ENCODE assay signal across 8 mouse cellular contexts in the genomic region with DNA sequence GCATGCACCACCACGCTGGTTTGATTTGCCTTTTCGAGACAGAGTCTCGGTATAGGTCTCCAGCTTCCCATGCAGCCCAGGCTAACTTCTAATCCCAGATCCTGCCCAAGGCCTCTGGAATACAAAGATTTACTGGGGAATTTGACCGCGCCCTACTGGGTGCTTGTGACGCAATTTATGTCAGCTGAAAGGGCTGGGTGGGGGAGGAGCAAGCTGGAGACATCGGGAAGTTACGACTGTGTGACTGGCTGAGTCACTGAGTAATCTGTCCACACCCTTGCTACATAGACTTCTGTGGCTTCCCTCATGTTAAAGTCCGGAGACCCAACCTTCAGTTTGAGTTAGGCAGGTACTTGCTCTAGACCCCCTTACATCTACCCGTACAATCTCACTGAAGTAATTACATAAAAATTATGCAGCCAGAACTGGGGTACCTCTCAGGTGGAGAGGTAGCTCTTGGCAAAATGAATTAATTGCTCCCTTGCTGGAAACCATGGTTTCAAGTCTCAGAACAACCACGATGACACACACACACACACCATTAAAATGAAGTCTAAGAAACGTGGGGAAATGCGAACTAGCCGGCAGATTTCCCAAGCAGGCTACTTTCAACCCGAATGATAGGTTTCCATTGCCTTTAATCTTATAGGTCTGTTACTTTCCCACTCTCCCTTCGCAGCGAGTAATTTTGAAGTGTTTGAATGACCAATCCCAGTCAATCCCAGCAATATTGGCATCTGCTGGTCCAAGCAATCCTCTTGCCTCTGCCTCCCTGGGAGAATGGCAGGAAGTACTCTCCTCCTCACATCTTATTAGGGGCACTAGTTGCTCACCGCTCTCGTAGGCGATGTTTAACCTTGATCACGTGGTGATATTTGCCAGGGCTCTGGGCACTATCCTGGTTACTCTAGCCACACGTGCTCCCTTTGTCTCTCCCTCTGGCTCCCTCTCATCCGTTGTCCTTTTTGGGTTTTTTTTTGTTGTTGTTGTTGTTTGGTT. TPM values are rescaled to one million over a fixed set of nuclear protein-coding genes. Genes with fewer than 3 reads are reported as not detected.
DNase-seq lines count a peak whose midpoint lies in the region; ATAC-seq and TF ChIP-seq lines count a peak whose summit lies in the region.

A gene (minus strand): TSS at position 115 of the 999 bp plus-strand sequence.

- H3K27me3 ChIP-seq in Patski, result no peaks in the 10 kb centered on the region
- no peaks in the 10 kb centered on the region for H3K27me3 ChIP-seq in forebrain, embryonic 16.5 days (replicated peaks; ENCODE audit: control insufficient read depth, insufficient read depth, low read length)
- no peaks in the 10 kb centered on the region for H3K27me3 ChIP-seq in hindbrain, embryonic 13.5 days
- no peaks in the 10 kb centered on the region for H3K27me3 ChIP-seq in liver, embryonic 14.5 days (ENCODE audit: control insufficient read depth, insufficient read depth, low read length)
- H3K27me3 ChIP-seq in neural tube, embryonic 15.5 days (replicated peaks), result no peaks in the 10 kb centered on the region

- H3K4me3 ChIP-seq in forebrain, embryonic 16.5 days (replicated peaks; ENCODE audit: low read length), result no peak within 1 kb of the TSS
- H3K4me3 ChIP-seq in hindbrain, embryonic 13.5 days, result no peak within 1 kb of the TSS
- 0 out of 4 replicates have a peak within 1 kb of the TSS, but pooled peaks of 1 of the 2 experiments have one; percentile 7 for H3K4me3 ChIP-seq in liver, embryonic 14.5 days (ENCODE audit: insufficient read depth in 1 of 2, low read depth in 2 of 2, low read length in 2 of 2)
- no peak within 1 kb of the TSS for H3K4me3 ChIP-seq in neural tube, embryonic 15.5 days (replicated peaks)

- CTCF ChIA-PET in Patski (lab: Charles Lee), result interaction anchor here (0.5 kb wide), 1 partner anchor 16 kb away, joined by 3 read pairs; a partner anchor contains a TSS

- no peak within 1 kb of the TSS for H3K4me2 ChIP-seq in forebrain, embryonic 16.5 days (ENCODE audit: low read length)
- H3K4me2 ChIP-seq in hindbrain, embryonic 13.5 days, result no peak within 1 kb of the TSS
- peak within 1 kb of the TSS; percentile 8; the same call in 1 of the 2 replicates for H3K4me2 ChIP-seq in liver, embryonic 14.5 days (ENCODE audit: low read depth)
- no peak within 1 kb of the TSS for H3K4me2 ChIP-seq in neural tube, embryonic 15.5 days

- H3K4me1 ChIP-seq in forebrain, embryonic 16.5 days (replicated peaks; ENCODE audit: control insufficient read depth, insufficient read depth, low read length), result no peaks in the 10 kb centered on the region
- H3K4me1 ChIP-seq in hindbrain, embryonic 13.5 days (replicated peaks), result no peaks in the 10 kb centered on the region
- peaks cover 4 to 15% of the 10 kb centered on the region in 2 experiments for H3K4me1 ChIP-seq in liver, embryonic 14.5 days (replicated peaks; ENCODE audit: control insufficient read depth in 2 of 2, insufficient read depth in 2 of 2, low read length in 1 of 2)
- no peaks in the 10 kb centered on the region for H3K4me1 ChIP-seq in neural tube, embryonic 15.5 days

- no peaks in the 10 kb centered on the region for H3K36me3 ChIP-seq in forebrain, embryonic 16.5 days (ENCODE audit: control insufficient read depth, insufficient read depth)
- H3K36me3 ChIP-seq in hindbrain, embryonic 13.5 days, result no peaks in the 10 kb centered on the region
- H3K36me3 ChIP-seq in liver, embryonic 14.5 days (replicated peaks; ENCODE audit: control insufficient read depth, insufficient read depth, low read depth), result no peaks in the 10 kb centered on the region
- H3K36me3 ChIP-seq in neural tube, embryonic 15.5 days, result no peaks in the 10 kb centered on the region

- 90% methylated on average over 23 of the region's 23 CpGs for WGBS in forebrain, embryonic 16.5 days
- WGBS in hindbrain, embryonic 13.5 days, result 92% methylated on average over 23 of the region's 23 CpGs
- 64% methylated on average over 23 of the region's 23 CpGs for WGBS in liver, embryonic 14.5 days (ENCODE audit: insufficient replicate concordance)
- WGBS in neural tube, embryonic 15.5 days, result 89% methylated on average over 23 of the region's 23 CpGs

- no peaks in the 10 kb centered on the region for H3K9me3 ChIP-seq in forebrain, embryonic 16.5 days (ENCODE audit: control insufficient read depth, low read length)
- H3K9me3 ChIP-seq in hindbrain, embryonic 13.5 days, result no peaks in the 10 kb centered on the region
- H3K9me3 ChIP-seq in liver, embryonic 14.5 days (ENCODE audit: control insufficient read depth, low read length), result no peaks in the 10 kb centered on the region
- no peaks in the 10 kb centered on the region for H3K9me3 ChIP-seq in neural tube, embryonic 15.5 days (replicated peaks)

- ATAC-seq in Patski, result no peak
- ATAC-seq in forebrain, embryonic 16.5 days, result no peak
- no peak for ATAC-seq in hindbrain, embryonic 13.5 days (ENCODE audit: low FRiP score)
- ATAC-seq in liver, embryonic 14.5 days (ENCODE audit: insufficient read depth), result peak; percentile 55; the same call in 1 of the 2 replicates
- ATAC-seq in neural tube, embryonic 15.5 days (ENCODE audit: low FRiP score), result no peak

- no peak within 1 kb of the TSS for H3K9ac ChIP-seq in forebrain, embryonic 16.5 days (replicated peaks; ENCODE audit: low read depth, low read length)
- H3K9ac ChIP-seq in hindbrain, embryonic 13.5 days, result no peak within 1 kb of the TSS
- no peak within 1 kb of the TSS for H3K9ac ChIP-seq in liver, embryonic 14.5 days (replicated peaks)
- H3K9ac ChIP-seq in neural tube, embryonic 15.5 days (replicated peaks), result no peak within 1 kb of the TSS

- TF ChIP-seq CTCF in Patski (IDR thresholded peaks at IDR 0.05), result no peak
- no peak for TF ChIP-seq CTCF in liver, embryonic 14.5 days (IDR thresholded peaks at IDR 0.05; ENCODE audit: low read depth)

- no peak within 1 kb of the TSS for H3K27ac ChIP-seq in forebrain, embryonic 16.5 days (ENCODE audit: low read length)
- H3K27ac ChIP-seq in hindbrain, embryonic 13.5 days, result no peak within 1 kb of the TSS
- H3K27ac ChIP-seq in liver, embryonic 14.5 days, result no peak within 1 kb of the TSS
- H3K27ac ChIP-seq in neural tube, embryonic 15.5 days (replicated peaks), result no peak within 1 kb of the TSS

- POLR2A ChIA-PET in Patski (lab: Charles Lee), result interaction anchor here (0.5 kb wide), 1 partner anchor 33 kb away, joined by 3 read pairs; no protein-coding TSS in a partner anchor

- in situ Hi-C loops in Patski (cut with MboI; ENCODE audit: low pct_unique_long_range_greater_than_20kb), result no loop called here

- no peak for TF ChIP-seq EP300 in liver, embryonic 14.5 days (IDR thresholded peaks at IDR 0.05; ENCODE audit: low read depth)

- DNase-seq in 416B (ENCODE audit: low read depth) (peak; percentile 89), Patski (ENCODE audit: low read depth, low spot score) (no peak)
- peak in 1 of 3 experiments; percentile 50 for DNase-seq in liver, embryonic 14.5 days (ENCODE audit: low read depth in 3 of 3, low spot score in 3 of 3)
- DNase-seq in cerebellum, adult 18-20 months, result no peak
- no peak for DNase-seq in embryo, embryonic 11 days

RNA-seq across cellular contexts. Expression of the gene that starts here (rescaled TPM):
- polyA plus RNA-seq in Patski (2021), result 33.8 TPM
- polyA plus RNA-seq in forebrain, embryonic 16.5 days (2015; fragmentation: Nextera tagmentation; extraction: Ambion mirVana), result 16.2 and 19.3 TPM in 2 replicates
- polyA plus RNA-seq in hindbrain, embryonic 13.5 days (2015; fragmentation: Nextera tagmentation; extraction: Ambion mirVana), result 18.4 and 21.3 TPM in 2 replicates
- 6.4 and 7.0 TPM in 2 replicates for polyA plus RNA-seq in liver, embryonic 14.5 days (2012; rRNA removed)
- 7.3 and 9.1 TPM in 2 replicates for polyA plus RNA-seq in liver, embryonic 14.5 days (2014; fragmentation: Nextera tagmentation; extraction: Ambion mirVana)
- polyA plus RNA-seq in neural tube, embryonic 15.5 days (2015; fragmentation: Nextera tagmentation; extraction: Ambion mirVana), result 19.3 and 19.6 TPM in 2 replicates
